Mouse (Mus musculus): ENCODE data around the gene Zfp131.
A peak's percentile ranks its signal among the peaks of the same experiment; 100 is the strongest.
"Not testable (repeated sequence)": the region's sequence is repeated elsewhere in the genome, so short reads cannot be mapped to it uniquely, and the experiment has no call there.

Zfp131 gene

GRCm38 (mm10) chr13:119790761-119791579, at the start of gene Zfp131:
Gene Zfp131 (minus strand): TSS chr13:119790889.
- peak; percentile 97 for ATAC-seq (ENCODE audit: low TSS enrichment)

GRCm38 (mm10) chr13:119839982-119840381, 49.3 kb upstream of the Zfp131 start:
- ATAC-seq (ENCODE audit: low TSS enrichment) = peak; percentile 66

DNA sequence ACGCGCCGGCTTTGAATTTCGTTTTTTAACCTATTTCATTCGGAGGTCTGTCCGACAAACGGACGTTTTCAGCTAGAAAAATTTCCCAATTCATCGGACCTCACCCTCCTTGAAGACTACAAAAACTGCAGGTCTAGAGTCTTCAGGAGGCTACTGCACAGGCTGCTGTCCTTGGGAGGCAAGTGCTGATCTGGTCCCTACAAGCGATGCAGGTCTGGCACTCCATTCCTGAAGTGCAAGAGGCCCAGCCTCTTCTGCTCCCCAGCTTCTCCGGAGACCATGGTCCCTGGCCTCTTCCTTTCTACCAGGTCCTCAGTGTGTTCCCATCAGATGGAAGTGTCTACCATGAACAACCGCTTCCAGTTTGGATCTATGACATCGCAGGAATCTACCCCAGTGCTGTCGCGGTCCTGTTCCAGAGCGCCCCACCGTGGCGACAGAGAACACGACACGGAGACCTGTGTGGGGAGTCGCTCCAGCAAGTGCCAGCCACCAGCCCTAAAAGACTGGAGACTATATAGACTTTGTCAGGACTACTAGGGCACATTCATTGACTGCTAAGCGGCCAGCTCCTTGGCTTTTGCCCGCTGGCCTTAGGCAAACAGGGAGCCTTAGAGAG, 47.1 kb upstream of the Zfp131 start:
- peak; percentile 54; the same call in 1 of the 2 replicates for ATAC-seq (ENCODE audit: low TSS enrichment)

DNA sequence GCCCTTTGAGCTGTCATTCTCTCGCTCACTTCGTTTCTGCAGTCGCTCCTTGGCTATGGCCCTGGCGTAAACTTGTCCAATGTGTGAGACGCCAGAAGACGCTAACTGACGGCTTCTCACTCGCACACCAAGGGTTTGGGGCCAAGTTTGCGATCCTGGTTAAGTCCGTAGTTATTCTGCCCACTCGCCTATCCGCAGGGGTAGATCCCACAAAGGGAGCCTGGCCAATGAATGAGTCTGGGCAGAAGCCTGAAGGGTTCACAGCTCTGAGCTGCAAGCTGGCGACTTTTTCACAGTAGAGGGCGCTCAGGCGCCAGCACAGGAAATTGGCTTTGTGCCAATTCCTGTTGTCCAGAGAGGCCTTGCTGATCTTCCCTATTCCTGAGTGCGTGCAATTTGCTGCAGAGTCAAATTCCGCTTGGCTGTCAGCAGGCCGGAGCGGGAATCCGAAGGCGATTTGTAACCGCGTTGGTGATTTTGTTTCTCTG, 45.7 kb upstream of the Zfp131 start:
- ATAC-seq (ENCODE audit: low TSS enrichment) = peak; percentile 75

- ATAC-seq (ENCODE audit: low TSS enrichment) = peak; percentile 70; the same call in 1 of the 2 replicates
Observed at GRCm38 (mm10) chr13:119835320-119836056, 44.8 kb upstream of the Zfp131 start, which contains the start of gene D13Ertd608e. Gene D13Ertd608e (plus strand): TSS chr13:119836006.

DNA sequence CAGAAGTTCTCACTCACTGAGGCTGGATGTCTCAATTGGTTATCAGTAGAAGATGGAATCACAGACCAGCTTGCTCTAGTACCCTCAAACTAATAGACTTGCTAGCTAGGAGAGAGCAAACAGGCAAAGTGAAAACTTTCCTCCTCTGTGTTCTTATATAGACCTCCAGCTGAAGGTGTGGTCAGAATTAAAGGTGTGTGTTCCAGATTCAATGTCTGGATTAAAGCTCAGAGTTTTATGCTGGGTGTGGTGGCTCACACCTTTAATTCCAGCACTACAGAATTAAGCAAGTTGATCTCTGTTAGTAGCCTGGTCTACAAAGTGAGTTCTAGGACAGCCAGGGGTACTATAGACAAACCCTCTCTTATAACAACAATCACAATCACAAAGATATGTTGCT, 39.4 kb upstream of the Zfp131 start, which contains the start of gene AF067063:
Gene AF067063, minus strand, starts transcription at position 101 of the 400 bp plus-strand sequence.
- ATAC-seq (ENCODE audit: low TSS enrichment) = not testable (repeated sequence)

DNA sequence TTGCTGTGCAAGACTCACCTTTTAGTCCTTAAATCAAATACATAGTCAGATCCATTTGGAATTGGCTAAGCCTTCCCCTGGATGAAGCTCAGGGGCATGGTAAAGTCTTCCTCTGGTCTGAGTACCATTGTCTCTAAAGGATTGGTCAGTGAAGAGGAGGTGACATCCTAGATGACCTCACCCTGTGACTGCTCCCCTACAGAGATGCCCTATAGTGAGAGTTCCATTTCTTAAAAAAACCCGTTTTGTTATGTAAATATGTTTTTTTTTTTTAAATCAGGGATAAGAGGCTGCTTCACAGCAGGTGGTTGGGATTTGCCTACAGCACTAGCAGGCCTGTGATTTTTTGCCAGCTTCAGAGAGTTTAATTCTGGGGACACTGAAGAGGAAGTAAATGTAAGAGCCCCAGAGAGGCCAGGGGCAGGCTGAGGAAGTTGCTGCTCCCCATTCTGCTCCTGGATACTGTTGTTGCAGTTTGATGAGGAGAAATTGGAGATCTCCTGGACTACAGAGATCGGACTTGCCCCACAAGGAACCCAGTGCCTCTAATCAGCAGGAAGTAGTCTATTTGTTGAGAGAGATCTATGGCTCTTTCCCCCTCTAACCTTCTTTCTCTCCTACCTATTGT, 27.0 kb upstream of the Zfp131 start:
- ATAC-seq (ENCODE audit: low TSS enrichment) = no peak

DNA sequence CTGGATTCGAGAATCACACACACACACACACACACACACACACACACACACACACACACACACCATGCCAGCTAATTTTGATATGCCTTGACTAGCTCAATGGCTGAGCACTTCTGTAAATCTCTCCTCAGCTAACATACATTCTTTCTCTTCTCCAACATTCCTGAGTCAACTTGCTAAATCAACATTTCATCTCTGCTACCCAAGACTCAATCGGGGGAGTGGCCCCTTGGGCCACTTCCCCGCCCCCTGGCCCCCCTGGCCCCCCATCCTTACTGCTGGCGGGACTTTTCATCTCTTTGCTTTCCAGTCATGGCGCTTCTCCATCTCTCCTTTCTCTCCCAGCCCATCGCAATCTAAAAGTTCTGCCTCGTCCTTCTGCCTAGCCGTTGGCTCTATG, 26.1 kb upstream of the Zfp131 start:
- ATAC-seq (ENCODE audit: low TSS enrichment) = no peak

DNA sequence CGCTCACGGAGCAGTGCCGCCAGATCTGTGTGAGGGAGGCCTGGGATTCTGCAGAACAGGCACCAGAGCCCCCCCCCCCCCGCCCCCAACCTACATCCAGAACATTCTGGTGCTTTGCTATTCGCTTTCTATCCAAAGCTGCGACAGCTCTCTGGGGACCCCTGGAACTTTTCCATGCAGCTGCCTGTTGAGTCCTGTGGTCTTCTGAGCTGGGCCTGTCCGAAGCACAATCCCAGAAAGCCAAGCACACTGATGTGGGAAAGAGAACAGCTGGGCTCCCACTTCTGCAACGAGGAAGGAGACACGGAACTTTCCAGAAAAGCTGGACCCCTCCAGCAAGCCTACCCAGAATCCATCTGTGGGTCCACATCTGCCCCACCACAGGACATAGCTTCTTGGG, 19.3 kb upstream of the Zfp131 start:
- no peak for ATAC-seq (ENCODE audit: low TSS enrichment)

GRCm38 (mm10) chr13:119808937-119809336, 18.2 kb upstream of the Zfp131 start:
- no peak for ATAC-seq (ENCODE audit: low TSS enrichment)

GRCm38 (mm10) chr13:119797656-119798055, 7.0 kb upstream of the Zfp131 start:
- peak; percentile 56; the same call in 1 of the 2 replicates for ATAC-seq (ENCODE audit: low TSS enrichment)

DNA sequence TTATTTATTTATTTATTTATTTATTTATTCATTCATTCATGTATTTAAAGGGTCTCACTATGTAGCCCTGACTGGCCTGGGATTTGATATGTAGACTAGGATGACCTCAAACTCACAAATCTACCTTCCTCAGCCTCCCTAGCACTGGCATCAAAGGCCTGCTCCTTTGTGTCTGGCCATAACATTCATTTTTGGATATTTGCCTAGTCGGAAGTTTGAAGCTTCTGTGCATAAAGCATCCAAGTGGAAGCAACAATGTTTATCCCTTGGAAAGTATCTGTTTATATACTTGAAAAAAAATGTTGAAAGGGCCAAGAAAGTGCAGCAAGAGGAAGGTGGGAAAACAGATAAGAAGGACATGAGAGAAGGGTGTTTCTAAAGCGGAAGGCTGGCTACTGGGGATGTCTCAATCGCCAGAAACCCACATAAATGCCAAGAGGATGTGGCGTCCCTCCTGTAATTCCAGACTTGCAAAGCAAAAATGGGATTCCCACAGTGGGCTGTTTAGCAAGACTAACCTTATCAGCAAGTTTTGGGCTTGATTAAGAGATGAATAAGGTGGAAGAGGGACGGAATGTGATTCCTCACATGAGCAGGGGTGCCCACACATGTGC, 2.2 kb upstream of the Zfp131 start:
- ATAC-seq (ENCODE audit: low TSS enrichment) = no peak

- no peak for ATAC-seq (ENCODE audit: low TSS enrichment)
Observed at GRCm38 (mm10) chr13:119791580-119792135, 969 bp upstream of the Zfp131 start.

DNA sequence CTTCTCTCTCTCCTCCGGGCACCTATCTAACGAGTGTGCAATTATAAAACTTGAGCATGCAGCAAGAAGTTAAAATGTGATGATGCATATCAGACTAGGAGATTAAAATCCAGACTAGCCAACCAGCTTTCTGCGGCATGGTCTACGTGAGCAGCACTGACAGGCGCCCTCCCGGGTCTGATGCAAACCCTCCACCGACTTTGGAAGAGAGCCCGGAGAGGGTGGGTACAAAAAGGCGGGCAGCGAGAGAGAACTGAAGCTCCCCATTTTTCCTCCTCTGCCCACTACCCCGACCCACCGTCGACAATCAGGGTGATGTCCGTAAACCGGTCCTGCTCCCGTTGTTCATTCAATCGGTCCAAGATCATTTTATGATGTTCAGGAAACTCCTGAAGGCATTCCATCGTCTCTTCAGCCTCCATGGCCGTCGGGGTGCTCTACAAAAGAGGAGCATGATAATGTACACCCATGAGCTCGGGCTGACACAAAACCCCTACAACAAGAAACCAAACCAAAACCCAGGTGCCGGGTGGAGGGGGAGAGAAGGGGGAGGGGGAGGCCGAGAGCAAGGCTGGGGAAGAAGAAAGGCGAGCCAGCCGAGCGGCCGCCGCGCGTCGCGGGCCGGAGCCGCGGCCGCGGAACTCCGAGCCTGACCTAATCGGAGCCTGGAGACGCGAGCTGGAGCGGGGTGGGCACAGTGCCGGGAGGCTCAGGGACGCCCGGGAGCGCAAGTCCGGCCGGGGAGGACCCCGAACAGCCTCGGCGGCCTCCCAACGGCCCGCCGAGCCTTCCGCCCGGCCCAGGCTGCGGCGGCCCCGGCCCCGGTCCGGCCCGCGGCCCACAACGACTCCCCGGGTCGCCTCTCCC, 605 bp downstream of the Zfp131 start:
- ATAC-seq (ENCODE audit: low TSS enrichment) = peak; percentile 32

DNA sequence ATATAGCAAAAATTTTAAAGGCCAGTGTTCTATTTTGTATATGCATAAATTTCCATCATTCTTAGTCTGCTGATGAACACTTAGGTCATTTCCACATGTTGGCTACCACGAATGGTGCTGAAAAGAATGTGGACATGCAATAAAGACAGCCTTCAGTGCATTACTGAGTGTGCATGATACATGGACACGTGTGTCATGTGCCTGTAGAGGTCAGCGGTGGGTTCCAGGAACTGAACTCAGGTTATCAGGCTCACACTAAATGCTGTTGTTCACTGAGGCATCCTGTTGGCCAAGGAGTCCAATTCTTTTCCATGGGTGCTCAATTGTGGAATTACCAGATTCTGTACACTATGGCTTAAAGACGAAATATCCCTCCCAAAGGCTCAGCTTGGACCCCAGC, 7.1 kb downstream of the Zfp131 start:
- ATAC-seq (ENCODE audit: low TSS enrichment) = no peak

- no peak for ATAC-seq (ENCODE audit: low TSS enrichment)
Observed at GRCm38 (mm10) chr13:119768541-119768940, 22.1 kb downstream of the Zfp131 start.

GRCm38 (mm10) chr13:119766480-119766879, 24.2 kb downstream of the Zfp131 start:
- no peak for ATAC-seq (ENCODE audit: low TSS enrichment)

DNA sequence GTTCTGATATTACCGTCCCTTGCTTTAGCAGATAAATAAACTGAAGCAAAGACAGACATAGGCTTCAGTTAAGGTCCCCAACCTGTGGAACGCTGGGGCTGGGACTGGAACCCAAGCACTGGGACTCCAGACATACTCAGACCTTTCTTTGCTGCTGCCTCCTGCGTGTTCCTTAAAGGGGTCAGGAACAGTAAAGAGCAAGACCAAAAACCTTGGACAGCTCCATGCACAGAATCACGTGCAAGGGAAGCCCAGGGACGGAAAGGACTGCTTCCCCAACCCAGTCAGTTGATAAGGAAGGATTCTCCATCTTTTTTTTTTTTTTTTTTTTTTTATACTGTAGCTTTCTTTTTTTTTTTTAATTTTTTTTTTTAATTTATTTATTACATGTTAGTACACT, 33.9 kb downstream of the Zfp131 start:
- no peak for ATAC-seq (ENCODE audit: low TSS enrichment)

- peak; percentile 83 for ATAC-seq (ENCODE audit: low TSS enrichment)
Observed at GRCm38 (mm10) chr13:119755681-119756471, 34.8 kb downstream of the Zfp131 start, which contains the start of gene Nim1k. Gene Nim1k (minus strand): TSS chr13:119755882.
